Mouse (Mus musculus) liver, adult 2 months (tissue): Measurements from ENCODE around the gene Ramp2. TPM values are rescaled to one million over a fixed set of nuclear protein-coding genes. Genes with fewer than 3 reads are reported as not detected.

Experiments used
- DNase-seq: peaks from one replicate; pipeline ENCODE4 v3.0.0-alpha.2; 2011; ENCODE audit warnings: low read depth, low spot score; ENCODE audit errors: extremely low read depth
- H3K27ac ChIP-seq: fragments of 200-500 bp; replicated peaks from 2 replicates; pipeline ENCODE4 v1.5.1; 2012; ENCODE audit warnings: low read depth, mild to moderate bottlenecking, control low read depth, inconsistent platforms, low read length; ENCODE audit not compliant: insufficient read depth
- H3K27me3 ChIP-seq: fragments of 200-500 bp; 2 replicates; pipeline ENCODE4 v1.6.1; 2012; ENCODE audit warnings: mild to moderate bottlenecking, moderate library complexity, low read length, inconsistent platforms; ENCODE audit not compliant: control insufficient read depth, insufficient read depth
- H3K36me3 ChIP-seq: fragments of 200-500 bp; 2 replicates; pipeline ENCODE4 v1.6.1; 2012; ENCODE audit warnings: low read length, inconsistent platforms; ENCODE audit not compliant: control insufficient read depth, insufficient read depth
- H3K4me1 ChIP-seq: fragments of 200-500 bp; 2 replicates; pipeline ENCODE4 v1.6.1; 2011; ENCODE audit warnings: low read length; ENCODE audit not compliant: control insufficient read depth, insufficient read depth
- H3K4me3 ChIP-seq: fragments of 200-500 bp; 2 replicates; pipeline ENCODE4 v1.5.1; 2011; ENCODE audit warnings: low read depth, mild to moderate bottlenecking, control low read depth, low read length, moderate library complexity; ENCODE audit not compliant: insufficient read depth
- H3K79me2 ChIP-seq: fragments of 200-500 bp; 2 replicates; pipeline ENCODE4 v1.6.1; 2012; ENCODE audit warnings: inconsistent platforms, mild to moderate bottlenecking, low read length, moderate library complexity; ENCODE audit not compliant: control insufficient read depth, insufficient read depth
- H3K9ac ChIP-seq: fragments of 200-500 bp; 2 replicates; pipeline ENCODE4 v1.6.1; 2012; ENCODE audit warnings: low read depth, mild to moderate bottlenecking, control low read depth, inconsistent platforms, low read length
- CTCF ChIP-seq: fragments of 200-500 bp; IDR thresholded peaks from 2 replicates; pipeline ENCODE4 v1.5.1; 2011; ENCODE audit warnings: low read depth, low read length, control low read depth
- POLR2A ChIP-seq: fragments of 200-500 bp; IDR thresholded peaks from 2 replicates; pipeline ENCODE4 v1.6.1; 2011; ENCODE audit warnings: low read length, control low read depth; ENCODE audit not compliant: insufficient read depth; ENCODE audit errors: extremely low read depth
- WGBS: fragments of 180-500 bp; shearing (Covaris S2); methylation state at CpG from one replicate; pipeline ENCODE4 v1.1.7; 2018; 5-methylcytosine and 5-hydroxymethylcytosine counted together
- polyA plus RNA-seq: library from polyadenylated mRNA; depleted of rRNA; stranded (reverse); fragments of >200 nt; gene quantifications from 2 replicates; pipeline ENCODE4 v1.2.3, GENCODE M21; 2012; rRNA removed
- total RNA-seq: library from RNA; depleted of rRNA; stranded (reverse); fragments of >200 nt; gene quantifications from 2 replicates; pipeline ENCODE4 v1.2.3, GENCODE M21; 2014; rRNA removed

The Ramp2 gene
- total RNA-seq, result 4.9 and 6.6 TPM in 2 replicates
- polyA plus RNA-seq, result 16.4 and 22.5 TPM in 2 replicates

GRCm38 (mm10) chr11:101245855-101246701 is at the start of gene Ramp2:
Ramp2 (plus strand) TSS chr11:101246028.
- Histone ChIP-seq H3K9ac (peak within 1 kb of the TSS; percentile 87), H3K4me1 (peaks cover 1% of the 10 kb centered on the region; the same call in 1 of the 2 replicates), H3K27ac (peak within 1 kb of the TSS; percentile 83), H3K36me3 (no peaks in the 10 kb centered on the region), H3K27me3 (peaks cover 8% of the 10 kb centered on the region; the same call in 1 of the 2 replicates), H3K4me3 (peak within 1 kb of the TSS; percentile 97), H3K79me2 (no peaks in the 10 kb centered on the region)
- TF ChIP-seq POLR2A (no peak), CTCF (no peak)
- WGBS, result 7% methylated on average over 61 of the region's 63 CpGs
- no peak for DNase-seq

- no peak overlapping the region for H3K9ac ChIP-seq
- TF ChIP-seq CTCF (no peak), POLR2A (no peak)
- no peaks in the 10 kb centered on the region for H3K4me1 ChIP-seq
- no peaks in the 10 kb centered on the region for H3K27me3 ChIP-seq
- 91% methylated on average over 8 of the region's 8 CpGs for WGBS
- no peak overlapping the region for H3K27ac ChIP-seq
- no peaks in the 10 kb centered on the region for H3K79me2 ChIP-seq
- no peak overlapping the region for H3K4me3 ChIP-seq
- no peak for DNase-seq
- H3K36me3 ChIP-seq, result peaks cover 13% of the 10 kb centered on the region
Observed at GRCm38 (mm10) chr11:101196175-101196574, 49.7 kb upstream of the Ramp2 start.

GRCm38 (mm10) chr11:101199555-101199954 is 46.3 kb upstream of the Ramp2 start:
- H3K27ac ChIP-seq, result no peak overlapping the region
- H3K36me3 ChIP-seq, result peaks cover 19% of the 10 kb centered on the region; the same call in 1 of the 2 replicates

GRCm38 (mm10) chr11:101200986-101201385 is 44.8 kb upstream of the Ramp2 start:
- no peak overlapping the region for H3K9ac ChIP-seq
- DNase-seq, result peak; percentile 3
- H3K36me3 ChIP-seq, result peaks cover 27% of the 10 kb centered on the region; the same call in 1 of the 2 replicates

More at GRCm38 (mm10) chr11:101199555-101199954, 46.3 kb upstream of the Ramp2 start:
- Histone ChIP-seq H3K79me2 (no peaks in the 10 kb centered on the region), H3K27me3 (no peaks in the 10 kb centered on the region), H3K4me3 (no peak overlapping the region), H3K4me1 (no peaks in the 10 kb centered on the region), H3K9ac (no peak overlapping the region)
- TF ChIP-seq POLR2A, result no peak
- TF ChIP-seq CTCF, result no peak
- DNase-seq, result no peak
- 88% methylated on average over 3 of the region's 3 CpGs for WGBS

GRCm38 (mm10) chr11:101211970-101212369 is 33.9 kb upstream of the Ramp2 start:
- H3K27ac ChIP-seq, result no peak overlapping the region
- H3K79me2 ChIP-seq, result no peaks in the 10 kb centered on the region
- H3K4me3 ChIP-seq, result no peak overlapping the region
- H3K36me3 ChIP-seq, result peaks cover 47% of the 10 kb centered on the region
- no peak overlapping the region for H3K9ac ChIP-seq
- peak; percentile 70 for DNase-seq
- H3K4me1 ChIP-seq, result no peaks in the 10 kb centered on the region
- TF ChIP-seq CTCF, result peak; percentile 42
- no peak for TF ChIP-seq POLR2A
- 51% methylated on average over 3 of the region's 3 CpGs for WGBS
- no peaks in the 10 kb centered on the region for H3K27me3 ChIP-seq

More at GRCm38 (mm10) chr11:101200986-101201385, 44.8 kb upstream of the Ramp2 start:
- no peaks in the 10 kb centered on the region for H3K4me1 ChIP-seq
- TF ChIP-seq CTCF, result peak; percentile 69
- TF ChIP-seq POLR2A, result no peak
- no peak overlapping the region for H3K4me3 ChIP-seq
- WGBS, result 53% methylated on average over 7 of the region's 7 CpGs
- no peaks in the 10 kb centered on the region for H3K79me2 ChIP-seq
- H3K27ac ChIP-seq, result no peak overlapping the region
- H3K27me3 ChIP-seq, result no peaks in the 10 kb centered on the region

- H3K27me3 ChIP-seq, result no peaks in the 10 kb centered on the region
- WGBS, result 86% methylated on average over 5 of the region's 5 CpGs
- DNase-seq, result no peak
- TF ChIP-seq CTCF (no peak), POLR2A (no peak)
- no peak overlapping the region for H3K27ac ChIP-seq
- no peak overlapping the region for H3K9ac ChIP-seq
- peaks cover 2% of the 10 kb centered on the region; the same call in 1 of the 2 replicates for H3K79me2 ChIP-seq
- H3K4me1 ChIP-seq, result no peaks in the 10 kb centered on the region
- H3K4me3 ChIP-seq, result no peak overlapping the region
- peaks cover 28% of the 10 kb centered on the region for H3K36me3 ChIP-seq
Observed at GRCm38 (mm10) chr11:101216936-101217335, 28.9 kb upstream of the Ramp2 start.
